Mouse (Mus musculus): ENCODE results near the gene Fyb2.

GRCm38 (mm10) chr4:105034259-105034658 is 121.0 kb downstream of the Fyb2 start:
- TF ChIP-seq CTCF (IDR thresholded peaks at IDR 0.05; ENCODE audit: low read depth, low read length) (no peak), POLR2A (IDR thresholded peaks at IDR 0.05; ENCODE audit: borderline replicate concordance, low read depth, low read length) (no peak)
